Mouse (Mus musculus) lung, postnatal 14 days (tissue): Measurements from ENCODE around the gene Inpp5k.

Source experiments
- DNase-seq: peaks from one replicate; pipeline ENCODE4 v3.0.0; 2021

Gene Inpp5k

DNA sequence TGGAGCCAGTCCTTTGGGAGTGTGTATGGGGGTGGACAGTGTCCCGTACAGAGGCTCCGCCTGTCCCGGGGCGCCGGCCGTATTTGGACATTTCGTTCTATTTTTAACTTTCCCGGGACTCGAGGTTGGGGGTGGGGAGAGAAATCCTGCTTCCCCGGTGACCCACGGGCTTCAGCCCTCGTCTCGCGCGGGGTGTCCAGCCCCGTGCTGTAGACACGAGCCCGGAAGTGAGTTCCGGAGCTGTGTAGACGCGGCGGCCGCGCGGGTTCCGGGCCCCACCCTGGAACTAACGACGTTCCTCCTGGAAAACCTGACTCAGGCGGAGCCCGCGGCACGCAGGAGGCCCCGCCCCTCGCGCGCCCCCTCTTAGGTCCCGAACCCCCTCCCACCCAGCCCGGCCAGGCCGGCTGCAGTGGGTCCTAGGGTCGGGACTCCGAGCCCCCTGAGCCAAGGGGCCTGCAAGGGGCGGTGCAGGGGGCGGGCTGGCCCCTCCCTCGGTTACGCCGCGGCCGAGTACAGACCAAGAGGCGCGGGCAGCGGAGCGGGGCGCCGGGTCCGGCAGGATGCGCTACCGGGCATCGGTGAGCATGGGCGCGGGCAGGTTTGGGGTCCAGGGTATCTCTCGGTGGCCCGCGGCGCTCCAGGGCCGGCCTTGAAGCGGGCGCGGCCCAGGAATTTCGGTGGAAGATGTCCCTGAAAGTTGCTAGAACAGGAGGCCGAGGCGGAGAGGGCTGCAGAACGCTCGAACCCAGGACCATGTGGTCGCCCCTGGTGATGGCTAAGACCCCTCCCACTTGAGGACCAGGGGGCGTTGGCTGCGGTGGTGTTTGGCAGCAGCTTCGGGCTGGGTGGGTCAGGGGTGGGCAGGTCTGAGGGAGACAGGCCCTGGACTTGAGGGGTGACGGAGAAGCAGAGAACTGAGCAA lies 25.1 kb downstream of the Inpp5k start:
- DNase-seq = peak; percentile 84

DNA sequence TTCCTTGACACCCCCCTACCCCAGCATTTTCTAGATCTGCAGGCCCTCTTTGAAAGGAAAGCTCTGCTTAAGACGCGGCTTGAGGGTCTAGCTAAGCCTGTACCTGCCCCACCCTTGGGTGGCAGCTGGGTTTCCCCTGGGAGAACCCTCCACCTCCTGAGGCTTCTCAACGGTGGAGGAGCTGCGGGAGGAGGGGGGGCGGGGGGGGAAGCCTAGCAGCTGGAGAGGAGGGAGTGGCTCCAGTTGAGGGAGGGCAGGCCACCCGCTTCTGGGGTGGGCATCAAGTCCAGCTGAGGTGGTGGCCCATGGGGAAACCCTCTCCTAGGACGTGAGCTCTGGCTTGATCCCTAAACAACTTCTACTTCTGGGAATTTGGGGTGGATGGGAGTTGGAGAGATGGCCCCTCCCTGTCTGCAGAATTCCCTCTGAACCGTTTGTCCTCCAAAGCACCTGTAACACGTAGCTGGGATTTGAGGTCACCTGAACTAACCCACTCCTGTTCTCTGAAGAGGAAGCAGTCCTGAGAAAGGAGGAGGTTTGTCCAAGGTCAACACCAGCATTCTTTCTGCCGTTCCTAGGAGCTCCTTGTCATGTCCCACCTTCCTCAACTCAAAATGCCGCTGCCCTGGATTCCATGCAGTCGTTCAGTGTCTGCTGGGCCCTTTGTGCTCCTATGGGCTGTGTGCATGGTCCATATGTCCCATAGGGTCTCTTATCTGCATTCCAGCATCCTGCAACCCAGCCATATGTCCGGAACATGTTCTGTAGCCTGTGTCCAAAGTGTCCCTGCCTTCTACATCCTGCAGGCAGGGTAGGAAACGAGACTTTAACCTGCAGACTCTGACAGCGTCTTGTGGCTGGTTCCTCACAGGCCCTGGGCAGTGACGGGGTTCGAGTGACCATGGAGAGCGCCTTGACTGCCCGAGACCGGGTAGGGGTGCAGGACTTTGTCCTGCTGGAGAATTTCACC lies 26.1 kb downstream of the Inpp5k start:
- peak; percentile 44 for DNase-seq

DNA sequence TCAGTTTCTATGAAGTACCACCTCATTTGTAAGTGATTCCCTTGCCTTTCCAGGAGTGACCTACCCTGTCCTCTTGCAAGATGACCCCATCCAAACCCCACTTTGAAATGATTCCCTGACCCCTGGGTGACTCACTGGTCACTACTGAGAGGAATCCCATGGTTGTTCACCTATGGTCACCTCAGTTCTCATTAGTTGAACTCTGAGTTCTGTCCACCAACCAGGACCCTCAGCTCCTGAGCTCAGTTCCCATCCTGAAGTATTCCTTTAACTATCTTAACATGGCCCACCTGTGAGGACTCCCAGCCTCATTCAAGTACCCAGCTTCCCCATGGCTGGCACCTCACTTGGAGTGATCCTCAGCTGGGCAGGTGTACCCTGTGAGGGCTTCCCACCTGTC lies 27.1 kb downstream of the Inpp5k start:
- no peak for DNase-seq

DNA sequence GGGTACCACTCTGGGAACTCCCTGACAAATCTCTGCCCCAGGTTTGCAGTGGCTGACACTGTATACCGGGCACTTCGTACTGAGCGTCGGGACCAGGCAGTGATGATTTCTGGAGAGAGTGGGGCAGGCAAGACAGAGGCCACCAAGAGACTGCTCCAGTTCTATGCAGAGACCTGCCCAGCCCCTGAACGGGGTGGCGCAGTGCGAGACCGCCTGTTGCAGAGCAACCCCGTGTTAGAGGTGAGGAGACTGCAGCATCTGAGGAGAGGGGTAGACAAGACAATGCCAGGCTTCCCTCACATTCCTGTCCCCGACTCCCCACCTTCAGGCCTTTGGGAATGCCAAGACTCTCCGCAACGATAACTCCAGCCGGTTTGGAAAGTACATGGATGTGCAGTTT lies 27.5 kb downstream of the Inpp5k start:
- no peak for DNase-seq

DNA sequence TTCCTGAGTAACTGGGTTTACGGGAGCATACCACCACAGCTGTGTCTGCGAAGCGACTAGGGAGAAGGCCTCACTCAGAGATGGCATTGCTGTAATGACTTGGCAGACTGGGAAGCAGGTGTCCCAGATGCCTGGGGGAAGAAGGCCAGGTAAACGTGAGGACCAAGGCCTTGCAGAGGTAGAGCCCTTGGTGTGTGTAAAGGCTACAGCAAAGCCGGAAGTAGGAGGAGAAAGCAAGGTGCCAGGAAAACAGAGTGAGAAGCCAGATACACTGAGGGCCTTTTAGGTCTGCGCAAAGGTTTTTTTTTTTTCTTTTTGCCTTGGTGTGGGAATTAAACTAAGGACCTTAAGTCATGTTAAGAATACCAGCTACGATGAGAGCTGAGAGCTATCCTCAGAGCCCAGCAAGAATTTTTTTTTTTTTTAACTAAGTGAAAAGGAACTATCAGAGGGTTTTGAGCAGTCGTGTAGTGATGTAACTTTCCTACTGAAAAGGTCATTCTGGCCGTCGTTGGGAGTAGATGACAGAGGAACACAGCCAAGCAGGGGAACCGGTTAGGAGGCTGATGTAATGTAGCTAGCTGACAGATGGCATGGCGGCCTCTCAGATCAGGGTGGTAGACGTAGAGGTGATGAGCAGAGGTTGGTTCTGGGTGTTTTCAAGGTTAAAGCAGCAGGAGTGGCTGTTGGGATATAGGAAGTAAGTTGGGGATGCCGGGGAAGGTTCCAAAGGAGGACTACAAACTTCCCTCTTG lies 28.4 kb downstream of the Inpp5k start:
- no peak for DNase-seq

DNA sequence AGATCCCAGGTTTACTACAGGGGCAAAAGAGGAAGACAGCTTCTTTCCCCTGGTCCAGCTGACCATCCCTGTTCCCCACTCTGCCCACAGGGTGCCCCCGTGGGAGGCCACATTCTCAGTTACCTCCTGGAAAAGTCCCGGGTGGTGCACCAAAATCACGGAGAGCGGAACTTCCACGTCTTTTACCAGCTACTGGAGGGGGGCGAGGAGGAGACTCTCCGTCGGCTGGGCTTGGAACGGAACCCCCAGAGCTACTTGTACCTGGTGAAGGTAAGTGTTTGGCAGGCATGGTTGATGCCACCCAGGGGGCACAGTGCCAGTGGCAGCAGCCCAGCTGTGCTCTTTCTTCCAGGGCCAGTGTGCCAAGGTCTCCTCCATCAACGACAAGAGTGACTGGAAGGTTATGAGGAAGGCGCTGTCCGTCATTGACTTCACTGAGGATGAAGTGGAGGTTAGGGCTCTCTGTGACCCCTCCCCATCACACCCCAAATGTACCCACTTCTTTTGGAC lies 29.3 kb downstream of the Inpp5k start:
- DNase-seq = no peak

DNA sequence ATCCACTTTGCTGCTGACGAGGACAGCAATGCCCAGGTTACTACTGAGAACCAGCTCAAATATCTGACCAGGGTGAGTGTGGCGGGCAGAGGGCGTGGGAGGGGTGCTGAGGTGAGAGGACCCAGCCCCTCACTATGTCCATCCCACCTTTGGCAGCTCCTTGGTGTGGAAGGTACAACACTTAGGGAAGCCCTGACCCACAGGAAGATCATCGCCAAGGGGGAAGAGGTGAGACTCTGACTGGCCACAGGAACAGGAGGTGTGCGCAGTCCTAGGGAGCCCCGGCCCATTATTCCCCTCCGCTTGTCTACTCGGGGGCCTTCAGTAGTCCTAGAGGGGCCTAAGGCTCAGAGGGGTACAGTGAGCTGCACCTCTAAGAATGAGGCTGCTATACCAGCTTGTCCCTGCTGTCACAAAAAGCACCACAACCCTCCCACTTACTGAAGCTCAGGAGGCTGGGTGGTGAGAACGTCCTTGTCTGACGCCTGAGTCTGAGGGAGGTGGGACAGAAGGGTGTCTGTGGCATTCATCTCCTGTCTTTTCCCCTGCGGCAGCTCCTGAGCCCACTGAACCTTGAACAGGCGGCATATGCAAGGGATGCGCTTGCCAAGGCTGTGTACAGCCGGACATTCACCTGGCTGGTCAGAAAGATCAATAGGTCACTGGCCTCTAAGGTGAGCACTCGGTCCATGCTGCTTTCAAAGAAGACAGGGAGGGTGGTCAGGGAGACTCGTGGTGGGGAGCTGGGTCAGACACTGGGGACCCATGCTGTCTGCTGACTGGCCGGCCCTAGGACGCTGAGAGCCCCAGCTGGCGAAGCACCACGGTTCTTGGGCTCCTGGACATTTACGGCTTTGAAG lies 30.4 kb downstream of the Inpp5k start:
- DNase-seq = no peak

DNA sequence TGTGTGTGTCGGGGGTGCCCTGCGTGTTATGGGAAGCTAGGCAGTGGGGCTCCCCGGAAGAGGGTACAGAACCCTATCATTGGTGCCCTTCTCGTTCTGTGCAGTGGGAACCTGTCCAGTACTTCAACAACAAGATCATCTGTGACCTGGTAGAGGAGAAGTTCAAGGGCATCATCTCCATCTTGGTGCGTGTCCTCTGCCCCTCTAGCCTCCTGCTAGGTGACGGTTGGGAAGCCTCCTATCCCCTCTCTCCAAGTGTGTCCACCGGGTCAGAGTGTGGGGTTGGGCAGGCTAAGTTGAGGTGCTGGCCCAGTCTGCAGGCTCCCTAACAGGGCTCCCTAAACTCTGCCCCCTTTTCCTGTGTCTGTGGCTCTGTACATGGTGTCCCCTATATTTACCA lies 31.3 kb downstream of the Inpp5k start:
- DNase-seq = no peak

DNA sequence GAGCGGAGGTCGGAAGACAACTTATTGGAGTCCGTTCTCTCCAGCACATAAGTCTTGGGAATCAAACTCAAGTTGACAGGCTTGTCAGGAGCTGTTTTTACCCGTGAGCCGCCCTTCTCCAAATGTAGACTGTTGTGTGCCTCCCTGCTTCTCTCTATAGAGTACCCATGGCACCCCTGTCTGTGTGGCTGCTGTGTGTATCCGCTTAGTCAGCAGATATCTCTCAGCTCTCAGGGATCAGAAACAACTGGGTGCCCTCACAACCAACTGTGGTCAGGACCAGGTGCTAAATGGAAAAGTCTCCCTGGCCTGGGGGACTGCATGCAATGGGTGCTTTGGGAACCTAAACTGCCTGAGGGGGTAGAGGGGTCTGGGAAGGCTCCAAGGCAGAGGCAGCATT lies 35.5 kb downstream of the Inpp5k start:
- no peak for DNase-seq

DNA sequence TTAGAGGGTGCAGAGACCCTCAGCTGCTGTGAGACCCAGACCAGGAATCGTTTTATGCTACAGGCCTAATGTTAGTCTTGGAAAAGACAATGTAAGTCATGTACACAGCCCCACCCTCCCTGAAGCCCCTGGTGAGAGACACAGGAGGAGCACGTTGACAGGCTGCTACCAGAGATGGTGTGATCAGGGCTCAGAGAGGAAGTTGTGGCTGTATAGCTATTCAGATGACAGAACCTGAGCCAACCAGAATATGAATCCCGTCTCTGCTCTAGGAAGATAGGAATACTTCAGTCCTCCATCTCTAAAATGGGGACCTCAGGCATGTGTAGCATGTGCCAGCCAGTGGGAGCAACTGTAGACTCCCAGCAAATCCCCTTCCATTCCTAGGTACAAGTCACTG lies 37.8 kb downstream of the Inpp5k start:
- DNase-seq = no peak

DNA sequence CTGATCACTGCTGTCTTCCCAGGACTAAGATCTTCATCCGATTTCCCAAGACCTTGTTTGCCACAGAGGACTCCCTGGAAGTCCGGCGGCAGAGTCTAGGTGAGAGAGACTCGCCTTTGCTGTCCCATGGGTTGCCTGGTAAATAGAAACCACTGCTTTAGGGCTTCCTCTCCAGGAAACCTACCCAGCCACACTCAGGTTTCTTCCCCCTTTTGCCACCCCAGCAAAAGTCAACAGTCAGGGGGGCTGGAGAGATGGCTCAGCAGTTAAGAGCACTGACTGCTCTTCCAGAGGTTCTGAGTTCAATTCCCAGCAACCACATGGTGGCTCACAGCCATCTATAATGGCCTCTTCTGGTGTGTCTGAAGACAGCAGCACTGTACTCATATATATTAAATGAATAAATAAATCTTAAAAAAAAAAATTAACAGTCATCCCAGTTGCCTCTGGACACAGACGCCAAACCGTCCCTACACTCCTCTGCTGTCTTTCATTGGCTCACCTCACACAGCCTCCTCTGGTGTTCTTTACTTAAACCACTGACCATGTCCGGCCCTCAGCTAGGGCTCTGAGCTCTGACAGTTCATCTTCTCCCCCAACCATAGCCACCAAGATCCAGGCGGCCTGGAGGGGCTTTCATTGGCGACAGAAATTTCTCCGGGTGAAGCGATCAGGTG lies 38.5 kb downstream of the Inpp5k start:
- DNase-seq = no peak

DNA sequence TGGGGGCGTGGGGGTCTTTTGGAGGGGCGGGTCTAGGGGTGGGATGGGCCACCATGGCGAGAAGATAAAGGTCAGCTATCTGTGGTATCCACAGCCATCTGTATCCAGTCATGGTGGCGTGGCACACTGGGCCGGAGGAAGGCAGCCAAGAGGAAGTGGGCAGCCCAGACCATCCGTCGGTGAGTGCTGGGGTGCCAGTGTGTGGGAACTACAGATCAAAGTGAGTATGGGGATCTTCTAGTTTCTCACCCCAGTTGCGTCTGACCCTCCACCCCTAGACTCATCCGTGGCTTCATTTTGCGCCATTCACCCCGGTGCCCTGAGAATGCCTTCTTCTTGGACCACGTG lies 39.0 kb downstream of the Inpp5k start:
- DNase-seq = no peak

DNA sequence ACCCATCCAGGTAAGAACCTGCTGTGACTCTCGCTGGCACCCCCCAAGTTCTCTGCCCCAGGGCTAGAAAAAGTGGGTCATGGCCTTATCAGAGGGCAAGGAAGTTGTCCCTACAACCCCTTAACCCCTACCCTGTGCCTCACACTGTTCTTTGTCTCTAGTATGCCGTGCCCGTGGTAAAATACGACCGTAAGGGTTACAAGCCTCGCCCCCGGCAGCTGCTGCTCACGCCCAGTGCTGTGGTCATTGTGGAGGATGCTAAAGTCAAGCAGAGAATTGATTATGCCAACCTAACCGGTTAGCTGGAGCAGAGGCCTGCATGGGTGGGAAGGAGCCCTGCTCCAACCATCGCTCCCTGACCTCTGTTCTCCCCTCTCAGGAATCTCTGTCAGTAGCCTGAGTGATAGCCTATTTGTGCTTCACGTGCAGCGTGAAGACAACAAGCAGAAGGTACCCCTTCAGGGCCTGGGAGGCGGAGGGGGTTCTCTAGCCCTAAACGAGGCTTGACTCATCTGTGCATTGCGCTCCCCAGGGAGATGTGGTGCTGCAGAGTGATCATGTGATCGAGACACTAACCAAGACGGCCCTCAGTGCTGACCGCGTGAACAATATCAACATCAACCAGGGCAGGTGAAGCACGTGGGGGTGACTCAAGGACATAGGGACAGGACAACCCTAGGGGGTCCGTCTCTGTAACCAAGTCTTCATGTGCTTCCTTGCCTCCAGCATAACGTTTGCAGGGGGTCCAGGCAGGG lies 40.8 kb downstream of the Inpp5k start:
- no peak for DNase-seq

DNA sequence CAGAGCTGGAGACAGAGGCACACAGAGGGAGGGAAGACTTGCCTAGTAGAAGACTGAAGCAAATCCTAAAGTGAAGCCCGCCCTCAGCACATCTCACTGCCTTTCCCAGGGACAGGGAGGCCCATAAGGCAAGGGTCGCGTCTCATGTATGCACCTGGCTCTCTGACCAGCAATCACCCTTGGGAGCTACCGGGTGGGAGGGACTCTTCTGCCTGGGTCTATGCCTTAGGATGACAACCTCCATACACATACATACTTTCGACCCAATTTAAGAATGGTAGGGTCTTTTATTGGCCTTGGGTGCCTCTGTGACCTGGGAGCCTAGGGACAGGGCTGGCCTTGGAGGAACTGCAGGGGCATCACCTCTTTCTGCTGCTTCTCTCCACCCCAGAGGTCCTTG lies 42.6 kb downstream of the Inpp5k start:
- no peak for DNase-seq

DNA sequence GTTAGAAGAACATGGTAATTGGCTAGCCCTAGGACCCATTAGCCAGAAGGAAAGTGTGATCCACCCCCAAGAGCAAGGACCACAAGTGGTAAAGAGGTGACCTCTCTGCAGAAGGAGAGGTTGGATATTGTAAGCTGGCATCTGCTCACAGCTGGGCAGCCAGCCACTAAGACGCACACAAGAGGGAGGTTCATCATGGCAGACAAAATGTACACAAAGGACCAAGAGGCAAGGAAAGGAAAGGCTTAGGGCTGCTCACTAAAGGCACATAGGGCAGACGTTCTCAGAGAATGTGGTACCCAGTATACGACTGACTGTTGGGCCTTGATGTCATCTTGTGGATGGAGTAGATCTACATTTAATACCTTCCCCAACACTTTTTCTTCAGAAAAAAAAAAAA lies 44.1 kb downstream of the Inpp5k start:
- DNase-seq = no peak

DNA sequence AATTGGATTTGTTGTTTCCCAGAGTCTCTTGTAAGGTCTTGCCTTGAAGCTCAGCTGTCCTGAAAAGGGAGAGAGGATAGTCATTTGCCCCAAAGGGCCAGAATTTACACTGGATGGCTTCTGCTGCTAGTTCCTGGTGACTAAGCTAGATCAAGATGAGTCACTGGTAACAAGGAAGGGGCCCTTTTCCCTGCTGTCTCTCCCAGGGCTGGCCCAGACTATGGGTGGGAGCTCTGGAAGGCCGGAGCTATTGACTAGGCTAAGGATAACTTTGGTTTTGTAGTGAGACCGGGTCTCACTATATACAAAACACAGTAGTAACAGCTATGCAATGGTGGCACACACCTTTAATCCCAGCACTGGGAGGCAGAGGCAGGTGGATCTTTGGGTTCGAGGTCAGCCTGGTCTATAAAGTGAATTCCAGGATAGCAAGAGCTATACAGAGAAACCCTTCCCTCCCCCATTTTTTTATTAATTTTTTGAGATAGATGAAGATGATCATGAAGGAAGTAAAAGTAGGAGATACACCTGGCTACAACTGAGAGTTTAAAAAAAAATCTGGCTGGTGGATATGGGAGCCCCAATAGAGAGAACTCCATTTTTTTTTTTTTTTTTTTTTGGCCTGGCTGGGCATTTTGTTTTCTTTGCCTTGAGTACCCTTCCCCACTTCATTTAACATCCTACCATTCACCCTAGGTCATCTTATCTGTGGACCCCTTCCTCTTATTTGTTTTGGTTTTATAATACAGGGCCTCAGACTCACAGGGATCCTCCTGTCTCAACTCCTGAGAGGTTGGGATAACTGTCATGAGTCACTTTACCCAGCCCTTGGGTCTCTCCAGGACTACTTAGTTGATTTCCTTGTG lies 47.3 kb downstream of the Inpp5k start:
- DNase-seq = no peak

DNA sequence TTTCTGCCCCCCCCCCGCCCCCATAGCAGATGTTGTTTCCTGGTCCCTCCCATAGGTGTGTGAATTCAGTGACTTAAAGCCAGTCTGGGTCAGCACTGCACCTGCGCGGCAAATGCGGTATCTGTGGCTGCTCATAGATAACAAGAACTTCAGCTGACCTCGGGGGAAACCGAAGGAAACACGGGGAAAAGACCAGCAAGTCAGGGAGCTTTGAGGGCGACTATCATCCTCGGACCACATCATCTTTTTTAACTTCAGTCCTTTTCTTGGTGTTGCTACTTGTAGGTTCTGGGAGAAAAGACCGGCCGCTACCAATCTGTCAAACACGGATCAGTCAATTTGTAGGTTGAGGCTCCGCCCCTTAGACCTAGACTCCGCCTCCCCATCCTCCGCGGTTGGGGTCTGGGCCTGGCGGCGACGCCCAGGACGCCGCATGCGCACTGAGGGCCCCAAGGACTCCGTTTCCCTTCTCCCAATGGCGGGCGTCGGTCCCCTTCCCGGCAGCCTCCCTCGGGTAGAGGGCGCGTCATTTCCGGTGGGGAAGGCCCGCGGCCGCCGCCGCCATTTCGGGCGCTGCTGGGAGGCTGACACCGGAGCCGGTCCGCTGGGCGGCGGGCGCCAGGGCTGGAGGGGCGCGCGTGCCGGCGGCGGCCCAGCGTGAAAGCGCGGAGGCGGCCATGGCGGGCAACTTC lies 48.1 kb downstream of the Inpp5k start, which contains the start of gene Crk:
TSS of gene Crk (plus strand) at position 513 of the 692 bp plus-strand sequence.
- peak; percentile 99 for DNase-seq

DNA sequence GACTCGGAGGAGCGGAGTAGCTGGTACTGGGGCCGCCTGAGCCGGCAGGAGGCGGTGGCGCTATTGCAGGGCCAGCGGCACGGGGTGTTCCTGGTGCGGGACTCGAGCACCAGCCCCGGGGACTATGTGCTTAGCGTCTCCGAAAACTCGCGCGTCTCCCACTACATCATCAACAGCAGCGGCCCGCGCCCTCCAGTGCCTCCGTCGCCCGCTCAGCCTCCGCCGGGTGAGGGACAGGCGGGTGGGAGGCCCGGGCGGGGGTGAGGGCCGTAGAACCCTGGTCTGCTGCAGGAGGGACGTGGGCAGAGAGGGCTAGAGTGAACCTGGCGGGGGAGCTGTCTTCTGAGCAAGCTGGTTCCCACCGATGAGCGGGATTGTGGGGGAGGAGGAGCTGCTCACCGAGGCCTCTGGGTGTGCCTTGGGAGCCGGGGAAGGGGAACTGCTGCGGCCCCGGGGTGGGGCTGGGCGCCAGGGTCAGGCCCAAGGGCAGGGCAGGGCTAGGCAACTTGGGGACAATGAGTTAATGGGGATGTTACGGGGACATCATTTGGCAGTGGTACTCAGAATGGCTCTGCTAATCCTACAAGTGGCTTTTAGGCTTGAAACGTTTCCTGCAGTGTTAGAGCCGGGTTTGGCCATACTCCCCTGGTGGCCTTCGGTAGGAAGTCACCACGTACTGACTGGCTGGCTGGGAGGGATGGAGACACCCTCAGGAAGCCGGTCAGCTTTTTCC lies 48.8 kb downstream of the Inpp5k start:
- DNase-seq = peak; percentile 60
